Mouse (Mus musculus) olfactory bulb, adult 2 months (tissue): Measurements from ENCODE around the gene Cyp39a1.

Source experiments
- CTCF ChIP-seq: fragments of 200-500 bp; IDR thresholded peaks from 2 replicates; pipeline ENCODE4 v1.5.1; 2012; ENCODE audit warnings: low read depth, mild to moderate bottlenecking, low read length, moderate library complexity; ENCODE audit not compliant: insufficient read depth
- POLR2A ChIP-seq: fragments of 200-500 bp; IDR thresholded peaks from 2 replicates; pipeline ENCODE4 v1.6.1; 2012; ENCODE audit warnings: mild to moderate bottlenecking, low read depth, low read length, moderate library complexity; ENCODE audit not compliant: insufficient read depth

DNA sequence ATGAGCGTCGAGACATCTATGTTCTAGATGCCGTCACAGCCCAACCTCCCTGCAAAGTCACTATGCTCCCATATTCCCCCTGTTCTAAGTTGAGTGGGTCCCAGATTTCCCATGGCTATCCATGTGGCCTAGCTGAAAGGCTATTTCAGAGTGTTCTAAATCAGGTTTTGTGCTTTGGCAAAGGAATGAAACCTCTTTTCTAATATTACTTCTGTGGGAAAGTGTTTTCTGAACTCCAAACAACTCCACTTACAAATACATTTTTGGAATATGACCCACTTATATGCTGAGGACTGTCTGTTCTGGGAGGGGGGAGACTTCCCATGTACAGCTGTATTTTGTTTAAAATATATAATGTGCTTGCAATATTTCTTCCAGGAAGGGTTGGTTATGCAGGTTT is 124.5 kb downstream of the Cyp39a1 start:
- TF ChIP-seq POLR2A (no peak), CTCF (no peak)
